Mouse (Mus musculus) C2C12 (cell line): Measurements from ENCODE around the gene Zc3h12a.

Source experiments
- CEBPB ChIP-seq: IDR thresholded peaks from one replicate; pipeline ENCODE4 v1.6.1; 2011; ENCODE audit warnings: low read depth, mild to moderate bottlenecking, control low read depth, moderate library complexity
- CTCF ChIP-seq: IDR thresholded peaks from one replicate; pipeline ENCODE4 v1.5.1; 2011; ENCODE audit not compliant: control insufficient read depth, insufficient read depth, insufficient read length
- MAX ChIP-seq: IDR thresholded peaks from one replicate; pipeline ENCODE4 v1.6.1; 2011; ENCODE audit warnings: mild to moderate bottlenecking, control low read depth
- MYOG ChIP-seq: IDR thresholded peaks from one replicate; pipeline ENCODE4 v1.6.1; 2011; ENCODE audit not compliant: control insufficient read depth, insufficient read length; ENCODE audit errors: extremely low read depth
- USF1 ChIP-seq: IDR thresholded peaks from one replicate; pipeline ENCODE4 v1.6.1; 2011; ENCODE audit warnings: low read depth, mild to moderate bottlenecking, control low read depth, moderate library complexity

- TF ChIP-seq MAX (no peak), USF1 (no peak), CTCF (no peak), MYOG (no peak), CEBPB (no peak)
Observed at GRCm38 (mm10) chr4:125131493-125131892, 3.9 kb upstream of the Zc3h12a start.
